Comparison of ENCODE assay signal across 12 mouse cellular contexts in the genomic region with DNA sequence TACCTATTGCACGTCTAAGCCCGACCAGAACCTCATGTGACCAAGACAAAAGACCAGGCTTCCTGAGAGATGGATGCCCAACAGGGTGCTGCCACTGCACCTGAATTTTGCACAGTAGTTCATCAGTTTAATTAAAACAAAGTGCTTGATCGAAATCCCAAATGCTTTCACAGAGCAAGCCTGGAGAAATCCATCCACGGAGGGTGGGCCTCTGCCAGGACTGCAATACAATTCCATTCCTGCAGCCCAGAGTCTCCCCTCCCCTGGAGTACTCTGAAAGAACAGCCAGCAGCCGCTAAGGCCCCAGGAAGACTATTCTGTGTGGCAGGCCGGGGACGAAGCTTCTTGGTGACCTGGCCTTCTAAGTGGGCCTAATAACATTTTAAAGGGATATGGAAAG. TPM values are rescaled to one million over a fixed set of nuclear protein-coding genes. Genes with fewer than 3 reads are reported as not detected.
DNase-seq lines count a peak whose midpoint lies in the region; ATAC-seq and TF ChIP-seq lines count a peak whose summit lies in the region.
"Had no signal": no experiment of that assay in that cellular context is flagged by ENCODE, and none has a peak within 500 bp of the region (broad histone marks: within the 10 kb centered on the region; RNA-seq: fewer than 3 reads in every experiment).

No protein-coding gene starts in this region.

- 55% methylated on average over 7 of the region's 7 CpGs for WGBS in liver, adult 2 months
- WGBS in liver, embryonic 11.5 days: 72% methylated on average over 7 of the region's 7 CpGs
- 8% methylated on average over 7 of the region's 7 CpGs for WGBS in forebrain, embryonic 13.5 days
- 54% methylated on average over 7 of the region's 7 CpGs for WGBS in limb, embryonic 13.5 days

- no peaks in the 10 kb centered on the region for H3K36me3 ChIP-seq in liver, adult 2 months (ENCODE audit: control insufficient read depth, insufficient read depth, low read length)
- H3K36me3 ChIP-seq in liver, embryonic 11.5 days (ENCODE audit: control insufficient read depth, insufficient read depth, low read length): no peaks in the 10 kb centered on the region
- H3K36me3 ChIP-seq in forebrain, embryonic 13.5 days (ENCODE audit: poor library complexity, severe bottlenecking): no peaks in the 10 kb centered on the region
- H3K36me3 ChIP-seq in limb, embryonic 13.5 days: no peaks in the 10 kb centered on the region
- H3K36me3 ChIP-seq: lung, embryonic 15.5 days had no signal

- DNase-seq in liver, adult 2 months (ENCODE audit: extremely low read depth, low read depth, low spot score): no peak
- DNase-seq in liver, embryonic 11.5 days (ENCODE audit: low spot score): no peak
- DNase-seq in brain, embryonic 14.5 days (ENCODE audit: low read depth): peak; percentile 85
- no peak for DNase-seq in adipocyte (ENCODE audit: low spot score)
- no peak for DNase-seq in yolk sac, embryonic 10.5 days (ENCODE audit: low spot score)
- DNase-seq: kidney, postnatal 14 days had no signal

- H3K9me3 ChIP-seq in liver, embryonic 11.5 days (ENCODE audit: control insufficient read depth, low read length): no peaks in the 10 kb centered on the region
- H3K9me3 ChIP-seq in forebrain, embryonic 13.5 days (replicated peaks): no peaks in the 10 kb centered on the region
- peaks cover 3% of the 10 kb centered on the region; the same call in 1 of the 2 replicates for H3K9me3 ChIP-seq in limb, embryonic 13.5 days
- H3K9me3 ChIP-seq: lung, embryonic 15.5 days had no signal

- H3K4me3 ChIP-seq in liver, adult 2 months (ENCODE audit: insufficient read depth, low read depth, low read length): no peak overlapping the region
- H3K4me3 ChIP-seq in liver, embryonic 11.5 days (ENCODE audit: low read depth, low read length): no peak overlapping the region
- no peak overlapping the region for H3K4me3 ChIP-seq in forebrain, embryonic 13.5 days
- H3K4me3 ChIP-seq in limb, embryonic 13.5 days: no peak overlapping the region
- H3K4me3 ChIP-seq: erythroblast, embryonic 14.5 days; lung, embryonic 15.5 days had no signal

- H3K27ac ChIP-seq in liver, adult 2 months (replicated peaks; ENCODE audit: insufficient read depth, low read depth, low read length): 0 out of 2 replicates have a peak overlapping the region, but pooled peaks have one; percentile 28
- H3K27ac ChIP-seq in liver, embryonic 11.5 days (ENCODE audit: low read depth, low read length): no peak overlapping the region
- H3K27ac ChIP-seq in forebrain, embryonic 13.5 days: peak overlapping the region; percentile 72
- H3K27ac ChIP-seq in limb, embryonic 13.5 days: peak overlapping the region; percentile 44; the same call in 1 of the 2 replicates
- H3K27ac ChIP-seq: lung, embryonic 15.5 days had no signal

- no peak overlapping the region for H3K9ac ChIP-seq in liver, adult 2 months (ENCODE audit: low read depth, low read length)
- H3K9ac ChIP-seq in liver, embryonic 11.5 days (ENCODE audit: low read depth, low read length): no peak overlapping the region
- no peak overlapping the region for H3K9ac ChIP-seq in forebrain, embryonic 13.5 days
- H3K9ac ChIP-seq in limb, embryonic 13.5 days: no peak overlapping the region
- H3K9ac ChIP-seq: lung, embryonic 15.5 days had no signal

- peaks cover 64% of the 10 kb centered on the region for H3K79me2 ChIP-seq in liver, adult 2 months (ENCODE audit: control insufficient read depth, insufficient read depth, low read length)

- H3K4me2 ChIP-seq in liver, embryonic 11.5 days: no peak overlapping the region
- no peak overlapping the region for H3K4me2 ChIP-seq in forebrain, embryonic 13.5 days
- H3K4me2 ChIP-seq in limb, embryonic 13.5 days (replicated peaks): no peak overlapping the region
- H3K4me2 ChIP-seq: lung, embryonic 15.5 days had no signal

- TF ChIP-seq CTCF in liver, adult 2 months (IDR thresholded peaks at IDR 0.05; ENCODE audit: low read depth, low read length): no peak
- TF ChIP-seq CTCF in brain, embryonic 14.5 days (IDR thresholded peaks at IDR 0.05; ENCODE audit: borderline replicate concordance, extremely low read depth, insufficient read depth, insufficient read length): no peak

- ATAC-seq in liver, embryonic 11.5 days (replicated peaks; ENCODE audit: low FRiP score): no peak
- 0 out of 2 replicates have a peak, but pooled peaks have one; percentile 35 for ATAC-seq in forebrain, embryonic 13.5 days
- ATAC-seq in limb, embryonic 13.5 days (ENCODE audit: low FRiP score, low read depth): no peak
- ATAC-seq in megakaryocyte-erythroid progenitor cell, adult 5-6 weeks (replicated peaks; ENCODE audit: low FRiP score, low TSS enrichment, poor library complexity, severe bottlenecking): no peak

- no peak for TF ChIP-seq POLR2A in liver, adult 2 months (IDR thresholded peaks at IDR 0.05; ENCODE audit: extremely low read depth, insufficient read depth, low read length)
- no peak for TF ChIP-seq POLR2A in brain, embryonic 14.5 days (IDR thresholded peaks at IDR 0.05; ENCODE audit: borderline replicate concordance, extremely low read depth, insufficient read depth, insufficient read length, poor library complexity, severe bottlenecking)

- peaks cover 18% of the 10 kb centered on the region for H3K4me1 ChIP-seq in liver, adult 2 months (ENCODE audit: control insufficient read depth, insufficient read depth, low read length)
- H3K4me1 ChIP-seq in liver, embryonic 11.5 days (replicated peaks; ENCODE audit: control insufficient read depth, insufficient read depth, low read length): peaks cover 52% of the 10 kb centered on the region
- H3K4me1 ChIP-seq in forebrain, embryonic 13.5 days: peaks cover 62% of the 10 kb centered on the region
- peaks cover 30% of the 10 kb centered on the region for H3K4me1 ChIP-seq in limb, embryonic 13.5 days

- no peaks in the 10 kb centered on the region for H3K27me3 ChIP-seq in liver, adult 2 months (ENCODE audit: control insufficient read depth, insufficient read depth, low read length)
- H3K27me3 ChIP-seq in liver, embryonic 11.5 days (replicated peaks; ENCODE audit: control insufficient read depth, insufficient read depth, low read length): no peaks in the 10 kb centered on the region
- H3K27me3 ChIP-seq in forebrain, embryonic 13.5 days: no peaks in the 10 kb centered on the region
- no peaks in the 10 kb centered on the region for H3K27me3 ChIP-seq in limb, embryonic 13.5 days
- H3K27me3 ChIP-seq: CH12.LX; lung, embryonic 15.5 days had no signal

RNA-seq across cellular contexts. Expression of gene Pitpnc1, which starts 50.6 kb away (rescaled TPM):
- total RNA-seq in liver, adult 2 months (2014; rRNA removed): 9.4 and 10.5 TPM in 2 replicates
- 3.5 and 4.1 TPM in 2 replicates for polyA plus RNA-seq in liver, adult 2 months (2012; rRNA removed)
- 19.2 and 19.4 TPM in 2 replicates for polyA plus RNA-seq in liver, embryonic 11.5 days (2014; fragmentation: Nextera tagmentation; extraction: Ambion mirVana)
- polyA plus RNA-seq in brain, embryonic 14.5 days (2012; rRNA removed): 23.9 and 30.2 TPM in 2 replicates
- polyA plus RNA-seq in forebrain, embryonic 13.5 days (2015; fragmentation: Nextera tagmentation; extraction: Ambion mirVana): 35.6 and 36.1 TPM in 2 replicates
- 39.4 and 40.5 TPM in 2 replicates for polyA plus RNA-seq in limb, embryonic 13.5 days (2015; fragmentation: Nextera tagmentation; extraction: Ambion mirVana)
- total RNA-seq in megakaryocyte-erythroid progenitor cell, adult 5-6 weeks (2014; fragmentation: Nextera tagmentation): 35.0 and 44.4 TPM in 2 replicates
- 28.6 and 33.9 TPM in 2 replicates for total RNA-seq in megakaryocyte-erythroid progenitor cell, adult 5-6 weeks (2017)

RNA-seq across cellular contexts. Expression of gene Psmd12, which starts 59.4 kb away (rescaled TPM):
- 53.5 and 54.7 TPM in 2 replicates for total RNA-seq in liver, adult 2 months (2014; rRNA removed)
- 14.5 and 15.9 TPM in 2 replicates for polyA plus RNA-seq in liver, adult 2 months (2012; rRNA removed)
- polyA plus RNA-seq in liver, embryonic 11.5 days (2014; fragmentation: Nextera tagmentation; extraction: Ambion mirVana): 222 and 237 TPM in 2 replicates
- polyA plus RNA-seq in brain, embryonic 14.5 days (2012; rRNA removed): 57.9 and 63.5 TPM in 2 replicates
- polyA plus RNA-seq in forebrain, embryonic 13.5 days (2015; fragmentation: Nextera tagmentation; extraction: Ambion mirVana): 171 and 174 TPM in 2 replicates
- polyA plus RNA-seq in limb, embryonic 13.5 days (2015; fragmentation: Nextera tagmentation; extraction: Ambion mirVana): 175 and 178 TPM in 2 replicates
- 94.9 and 97.5 TPM in 2 replicates for total RNA-seq in megakaryocyte-erythroid progenitor cell, adult 5-6 weeks (2014; fragmentation: Nextera tagmentation)
- total RNA-seq in megakaryocyte-erythroid progenitor cell, adult 5-6 weeks (2017): 181 and 220 TPM in 2 replicates
